Mouse (Mus musculus) CH12.LX (cell line): Measurements from ENCODE around the gene Akr1b10. TPM values are rescaled to one million over a fixed set of nuclear protein-coding genes. Genes with fewer than 3 reads are reported as not detected.

Source experiments
- DNase-seq: peaks from one replicate; pipeline ENCODE4 v3.0.0-alpha.2; 2013; ENCODE audit errors: extremely low read depth
- H3K27ac ChIP-seq: 2 replicates; pipeline ENCODE4 v1.5.1; 2012; ENCODE audit warnings: low read depth, mild to moderate bottlenecking, control low read depth, moderate library complexity; ENCODE audit not compliant: insufficient read depth
- H3K27me3 ChIP-seq: replicated peaks from 2 replicates; pipeline ENCODE3; 2012; ENCODE audit warnings: inconsistent platforms
- H3K36me3 ChIP-seq, 2 experiments: replicated peaks in 1 of 2; 2 replicates each; pipeline versions ENCODE3 to v1.6.1; 2012; ENCODE audit warnings: inconsistent platforms in 1 of 2, low read length in 1 of 2, mild to moderate bottlenecking in 1 of 2, mixed read lengths in 1 of 2, moderate library complexity in 1 of 2; ENCODE audit not compliant: control insufficient read depth in 1 of 2, insufficient read depth in 1 of 2
- H3K4me1 ChIP-seq, 2 experiments: 2 replicates each; pipeline ENCODE4 v1.6.1; 2012; ENCODE audit warnings: inconsistent platforms in 1 of 2, moderate library complexity in 1 of 2; ENCODE audit not compliant: insufficient read depth in 2 of 2, control insufficient read depth in 1 of 2
- H3K4me2 ChIP-seq: 2 replicates; pipeline ENCODE4 v1.6.1; 2012; ENCODE audit warnings: low read depth, mild to moderate bottlenecking, control low read depth; ENCODE audit not compliant: poor library complexity, insufficient read depth, severe bottlenecking
- H3K4me3 ChIP-seq, 3 experiments: fragments of 150-350 bp in 1 of 3; sonication (generic) in 1 of 3; replicated peaks in 1 of 3; 2 replicates each; pipeline versions ENCODE3 to v1.5.1; 2011 to 2012; ENCODE audit warnings: low read depth in 2 of 3, low read length in 2 of 3, mild to moderate bottlenecking in 2 of 3, moderate library complexity in 2 of 3, control low read depth in 1 of 3, improper control_type of control experiment in 1 of 3, inconsistent platforms in 1 of 3, mixed read lengths in 1 of 3; ENCODE audit not compliant: poor library complexity in 1 of 3
- H3K79me2 ChIP-seq: replicated peaks from 2 replicates; pipeline ENCODE4 v1.6.1; 2012; ENCODE audit warnings: mild to moderate bottlenecking, moderate library complexity; ENCODE audit not compliant: control insufficient read depth, poor library complexity, insufficient read depth, severe bottlenecking; ENCODE audit errors: extremely low read depth
- H3K9ac ChIP-seq: 2 replicates; pipeline ENCODE4 v1.6.1; 2012; ENCODE audit warnings: low read depth, mild to moderate bottlenecking, control low read depth, moderate library complexity; ENCODE audit not compliant: insufficient read depth
- H3K9me3 ChIP-seq: replicated peaks from 2 replicates; pipeline ENCODE3; 2012; ENCODE audit warnings: low read length, inconsistent platforms, mixed read lengths
- CHD1 ChIP-seq: IDR thresholded peaks from 2 replicates; pipeline ENCODE4 v1.6.1; 2012; ENCODE audit warnings: low read depth, low read length, improper control_type of control experiment, inconsistent platforms
- CHD2 ChIP-seq: IDR thresholded peaks from 2 replicates; pipeline ENCODE4 v1.6.1; 2011; ENCODE audit warnings: low read length, improper control_type of control experiment
- CTCF ChIP-seq, 2 experiments: IDR thresholded peaks in 1 of 2; conservative IDR thresholded peaks in 1 of 2; 2 replicates each; pipeline ENCODE4 v1.5.1; 2011 to 2012; ENCODE audit warnings: low read depth in 2 of 2, low read length in 2 of 2, improper control_type of control experiment in 1 of 2, inconsistent platforms in 1 of 2, mild to moderate bottlenecking in 1 of 2, moderate library complexity in 1 of 2
- ELF1 ChIP-seq: IDR thresholded peaks from 2 replicates; pipeline ENCODE4 v1.6.1; 2014; ENCODE audit warnings: low read depth, mild to moderate bottlenecking, inconsistent platforms, low read length, improper control_type of control experiment
- HCFC1 ChIP-seq: IDR thresholded peaks from 2 replicates; pipeline ENCODE4 v1.6.1; 2012; ENCODE audit warnings: low read depth, mild to moderate bottlenecking, inconsistent platforms, low read length, improper control_type of control experiment
- JUN ChIP-seq: IDR thresholded peaks from 2 replicates; pipeline ENCODE4 v1.6.1; 2011; ENCODE audit warnings: low read depth, mild to moderate bottlenecking, low read length, improper control_type of control experiment, moderate library complexity; ENCODE audit not compliant: insufficient read depth
- MAFK ChIP-seq: IDR thresholded peaks from 2 replicates; pipeline ENCODE4 v1.6.1; 2011; ENCODE audit warnings: low read length, improper control_type of control experiment; ENCODE audit not compliant: insufficient replicate concordance
- MXI1 ChIP-seq: IDR thresholded peaks from 2 replicates; pipeline ENCODE4 v1.6.1; 2011; ENCODE audit warnings: mild to moderate bottlenecking, low read depth, low read length, improper control_type of control experiment
- MYC ChIP-seq: IDR thresholded peaks from 2 replicates; pipeline ENCODE4 v1.6.1; 2011; ENCODE audit warnings: low read depth, mild to moderate bottlenecking, improper control_type of control experiment, low read length
- PAX5 ChIP-seq: IDR thresholded peaks from 2 replicates; pipeline ENCODE4 v1.6.1; 2012; ENCODE audit warnings: low read length, inconsistent platforms, mixed read lengths
- RAD21 ChIP-seq: IDR thresholded peaks from 2 replicates; pipeline ENCODE4 v1.6.1; 2011; ENCODE audit warnings: low read depth, mild to moderate bottlenecking, low read length, improper control_type of control experiment, moderate library complexity
- RCOR1 ChIP-seq: conservative IDR thresholded peaks from 2 replicates; pipeline ENCODE4 v1.6.1; 2012; ENCODE audit warnings: low read depth, mild to moderate bottlenecking, inconsistent platforms, low read length, improper control_type of control experiment
- USF1 ChIP-seq: IDR thresholded peaks from 2 replicates; pipeline ENCODE4 v1.6.1; 2014; ENCODE audit warnings: low read depth, mild to moderate bottlenecking, inconsistent platforms, low read length, improper control_type of control experiment
- ZMIZ1 ChIP-seq: IDR thresholded peaks from 2 replicates; pipeline ENCODE4 v1.6.1; 2012; ENCODE audit warnings: low read depth, mild to moderate bottlenecking, inconsistent platforms, low read length, improper control_type of control experiment
- dilution Hi-C: fragments of 300-500 bp; cut with MboI; formaldehyde crosslinking; loops from 2 replicates; pipeline ENCODE4 v1.14.3; 2020; ENCODE audit warnings: low sequenced_read_pairs; ENCODE audit not compliant: extremely low pct_unique_long_range_greater_than_20kb, extremely low pct_ligation_motif_present
- in situ Hi-C: fragments of 300-500 bp; cut with MboI; formaldehyde crosslinking; loops from 3 replicates; pipeline ENCODE4 v1.14.3; 2019; ENCODE audit warnings: low sequenced_read_pairs, low pct_ligation_motif_present, low pct_unique_long_range_greater_than_20kb, mixed read lengths
- polyA plus RNA-seq: library from polyadenylated mRNA; unstranded; fragments of >175 nt; gene quantifications from 2 replicates; pipeline ENCODE4 v1.2.1, GENCODE M21; 2012; ENCODE audit warnings: low read depth; ENCODE audit not compliant: insufficient read length
- total RNA-seq, 2 experiments: library from RNA; depleted of rRNA; stranded (reverse); fragments of 300-350 nt in 1 of 2; fragments of >200 nt in 1 of 2; gene quantifications; 2 replicates each; pipeline ENCODE4 v1.2.3; 2012 to 2014

The Akr1b10 gene
- total and polyA plus RNA-seq, 3 experiments = 20.3 to 34.7 (median 29.6) TPM

DNA sequence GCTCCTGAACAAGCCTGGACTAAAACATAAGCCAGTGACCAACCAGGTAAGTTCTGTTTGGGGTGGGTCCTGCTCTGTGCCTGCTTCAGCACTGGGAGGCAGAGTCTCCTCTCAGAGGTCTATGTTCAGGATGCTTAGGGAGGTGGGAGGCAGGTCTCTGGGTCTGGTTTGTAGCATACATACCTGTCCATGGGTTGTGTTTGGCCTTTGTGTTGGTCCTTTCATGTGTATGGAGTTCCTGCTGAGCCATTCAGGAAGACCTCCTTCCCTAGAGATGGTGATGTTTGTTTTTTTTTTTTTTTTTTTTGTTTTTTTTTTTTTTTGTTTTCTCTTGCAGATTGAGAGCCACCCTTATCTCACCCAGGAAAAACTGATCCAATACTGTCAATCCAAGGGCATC is 35.1 kb downstream of the Akr1b10 start:
- Histone ChIP-seq H3K4me1 (no peaks in the 10 kb centered on the region; a peak in 2 of 4 replicates), H3K79me2 (no peaks in the 10 kb centered on the region), H3K9me3 (no peaks in the 10 kb centered on the region), H3K4me2 (no peak overlapping the region), H3K4me3 (no peak overlapping the region), H3K9ac (no peak overlapping the region), H3K27me3 (no peaks in the 10 kb centered on the region), H3K27ac (no peak overlapping the region), H3K36me3 (no peaks in the 10 kb centered on the region)
- DNase-seq = no peak
- dilution Hi-C loops = no loop called here
- TF ChIP-seq ELF1 = no peak
- no peak for TF ChIP-seq CTCF (conservative IDR thresholded peaks at IDR 0.05 in 1 of 2, IDR thresholded peaks at IDR 0.05 in 1 of 2; ENCODE audit: low read depth in 2 of 2, low read length in 2 of 2)
- no peak for TF ChIP-seq HCFC1
- TF ChIP-seq MAFK = no peak
- TF ChIP-seq RAD21 = no peak
- no peak for TF ChIP-seq PAX5
- no peak for TF ChIP-seq MXI1
- in situ Hi-C loops = no loop called here

DNA sequence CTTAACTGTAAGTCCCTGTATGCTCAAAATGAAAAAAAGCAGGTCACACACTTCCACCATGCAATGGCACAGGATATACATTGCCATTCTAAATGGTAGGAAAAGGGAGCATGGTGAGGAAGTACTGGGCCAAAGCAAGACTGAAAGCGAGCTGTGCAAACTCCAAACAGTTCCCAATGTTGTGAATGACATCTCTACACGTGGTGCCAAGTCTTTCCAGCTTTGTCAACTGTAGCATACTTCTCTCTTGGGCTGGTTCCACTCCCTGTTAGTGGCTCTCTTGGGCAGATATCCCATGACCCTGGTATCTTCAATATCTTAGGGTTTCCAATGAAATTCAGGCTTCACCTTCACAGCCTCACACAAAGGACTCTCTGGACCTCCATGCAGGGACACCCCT is 55.0 kb downstream of the Akr1b10 start:
- dilution Hi-C loops (no loop called here), in situ Hi-C loops (no loop called here)
- no peak for DNase-seq
- Histone ChIP-seq H3K4me2 (no peak overlapping the region), H3K79me2 (no peaks in the 10 kb centered on the region), H3K9ac (no peak overlapping the region), H3K4me1 (peaks cover 0 to 7% of the 10 kb centered on the region in 2 experiments; a peak in 1 of 4 replicates), H3K36me3 (no peaks in the 10 kb centered on the region), H3K27ac (no peak overlapping the region), H3K4me3 (no peak overlapping the region), H3K27me3 (no peaks in the 10 kb centered on the region), H3K9me3 (no peaks in the 10 kb centered on the region)
- TF ChIP-seq CHD2 = no peak
- TF ChIP-seq MYC = no peak
- TF ChIP-seq ZMIZ1 = no peak
- TF ChIP-seq JUN = no peak
- no peak for TF ChIP-seq CHD1

DNA sequence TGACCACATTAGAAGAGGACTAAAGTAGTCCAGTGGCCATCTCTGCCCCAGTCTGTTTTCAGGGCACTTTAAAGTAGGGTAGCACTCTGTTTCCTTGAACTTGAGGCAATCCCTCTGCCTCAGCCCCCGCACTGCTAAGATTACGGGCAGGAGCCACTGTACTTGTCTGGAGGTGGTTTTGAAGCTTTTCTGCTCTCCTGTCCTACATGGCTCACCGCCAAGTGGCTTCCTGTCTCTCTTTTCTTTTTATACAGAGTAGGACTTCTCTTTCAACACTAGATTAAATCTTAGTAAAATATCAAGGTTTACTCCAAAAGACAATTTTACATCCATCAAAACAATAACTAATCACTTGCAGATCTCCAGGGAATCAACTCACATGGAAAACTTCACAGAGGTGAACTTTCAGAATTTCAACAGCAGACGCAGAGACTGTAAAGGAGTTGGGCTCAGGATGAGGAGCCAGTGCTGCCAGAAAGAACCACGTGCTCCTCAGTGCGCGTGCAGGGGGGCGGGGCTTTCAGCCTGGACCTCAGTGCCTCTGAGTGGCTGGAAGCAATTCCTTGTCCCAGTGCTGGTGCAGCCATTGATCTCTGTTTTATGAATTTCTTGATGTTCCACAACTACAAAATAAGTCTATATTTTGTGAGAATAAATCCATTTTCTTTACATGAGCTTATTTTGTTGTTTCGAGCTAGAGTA is 57.7 kb downstream of the Akr1b10 start:
- Histone ChIP-seq H3K4me1 (peaks cover 0 to 7% of the 10 kb centered on the region in 2 experiments; a peak in 1 of 4 replicates), H3K27ac (no peak overlapping the region), H3K4me3 (no peak overlapping the region), H3K4me2 (no peak overlapping the region), H3K36me3 (no peaks in the 10 kb centered on the region), H3K27me3 (no peaks in the 10 kb centered on the region), H3K79me2 (no peaks in the 10 kb centered on the region), H3K9ac (no peak overlapping the region), H3K9me3 (no peaks in the 10 kb centered on the region)
- dilution Hi-C loops (no loop called here), in situ Hi-C loops (no loop called here)
- DNase-seq = no peak
- no peak for TF ChIP-seq USF1
- no peak for TF ChIP-seq RCOR1
- no peak for TF ChIP-seq ELF1
